Mouse (Mus musculus) embryonic facial prominence, embryonic 15.5 days (tissue): ENCODE data around the gene Ppp1r12b. TPM values are rescaled to one million over a fixed set of nuclear protein-coding genes. Genes with fewer than 3 reads are reported as not detected.
A peak's percentile ranks its signal among the peaks of the same experiment; 100 is the strongest.

Experiments used
- ATAC-seq: fragments of 200-750 bp; cut with Nextera tagmentation; 2 replicates; pipeline ENCODE4 v1.8.0; 2017; ENCODE audit warnings: low read depth, moderate TSS enrichment; ENCODE audit not compliant: insufficient number of reproducible peaks, low FRiP score, low TSS enrichment
- H3K27ac ChIP-seq: fragments of 300-500 bp; sonication (generic); replicated peaks from 2 replicates; pipeline ENCODE4 v1.5.1; 2015; ENCODE audit warnings: mild to moderate bottlenecking, inconsistent platforms
- H3K27me3 ChIP-seq: fragments of 300-500 bp; sonication (generic); 2 replicates; pipeline ENCODE4 v1.6.1; 2015; ENCODE audit warnings: inconsistent platforms
- H3K36me3 ChIP-seq: fragments of 300-500 bp; sonication (generic); 2 replicates; pipeline ENCODE4 v1.6.1; 2015; ENCODE audit warnings: mild to moderate bottlenecking, inconsistent platforms
- H3K4me1 ChIP-seq: fragments of 300-500 bp; sonication (generic); 2 replicates; pipeline ENCODE4 v1.6.1; 2015; ENCODE audit warnings: inconsistent platforms
- H3K4me2 ChIP-seq: fragments of 300-500 bp; sonication (generic); replicated peaks from 2 replicates; pipeline ENCODE4 v1.6.1; 2015; ENCODE audit warnings: mild to moderate bottlenecking, inconsistent platforms
- H3K4me3 ChIP-seq: fragments of 300-500 bp; sonication (generic); replicated peaks from 2 replicates; pipeline ENCODE4 v1.5.1; 2015; ENCODE audit warnings: mild to moderate bottlenecking, inconsistent platforms
- H3K9ac ChIP-seq: fragments of 300-500 bp; sonication (generic); 2 replicates; pipeline ENCODE4 v1.6.1; 2015; ENCODE audit warnings: inconsistent platforms
- H3K9me3 ChIP-seq: fragments of 300-500 bp; sonication (generic); replicated peaks from 2 replicates; pipeline ENCODE4 v1.6.1; 2016; ENCODE audit warnings: inconsistent platforms
- WGBS: fragments of 180-500 bp; shearing (Covaris S2); methylation state at CpG from one replicate; pipeline ENCODE4 v1.1.7; 2015; 5-methylcytosine and 5-hydroxymethylcytosine counted together
- polyA plus RNA-seq: library from polyadenylated mRNA; unstranded; fragments of >200 nt; fragmentation: Nextera tagmentation; extraction: Ambion mirVana; gene quantifications from 2 replicates; pipeline ENCODE4 v1.2.1, GENCODE M21; 2015

Gene Ppp1r12b
- polyA plus RNA-seq, result 9.6 and 9.9 TPM in 2 replicates

- H3K27ac ChIP-seq, result peak within 1 kb of the TSS; percentile 90
- peaks cover 14% of the 10 kb centered on the region for H3K4me1 ChIP-seq
- no peaks in the 10 kb centered on the region for H3K9me3 ChIP-seq
- peak; percentile 98 for ATAC-seq
- 0 out of 2 replicates have a peak, but pooled peaks cover 2% of the 10 kb centered on the region for H3K36me3 ChIP-seq
- H3K4me3 ChIP-seq, result peak within 1 kb of the TSS; percentile 94
- peak within 1 kb of the TSS; percentile 73 for H3K4me2 ChIP-seq
- H3K27me3 ChIP-seq, result no peaks in the 10 kb centered on the region
- H3K9ac ChIP-seq, result peak within 1 kb of the TSS; percentile 87
- under 1% methylated on average over 39 of the region's 39 CpGs for WGBS
Measured at GRCm38 (mm10) chr1:134955637-134956176, at the start of gene Ppp1r12b. Gene Ppp1r12b (minus strand): TSS chr1:134955942.

- Histone ChIP-seq H3K4me2 (no peak overlapping the region), H3K27me3 (no peaks in the 10 kb centered on the region), H3K4me1 (peaks cover 5% of the 10 kb centered on the region), H3K36me3 (no peaks in the 10 kb centered on the region), H3K9me3 (no peaks in the 10 kb centered on the region), H3K9ac (no peak overlapping the region), H3K27ac (no peak overlapping the region), H3K4me3 (no peak overlapping the region)
- no peak for ATAC-seq
- 62% methylated on average over 4 of the region's 4 CpGs for WGBS
Measured at GRCm38 (mm10) chr1:135003346-135003745, 47.6 kb upstream of the Ppp1r12b start.

DNA sequence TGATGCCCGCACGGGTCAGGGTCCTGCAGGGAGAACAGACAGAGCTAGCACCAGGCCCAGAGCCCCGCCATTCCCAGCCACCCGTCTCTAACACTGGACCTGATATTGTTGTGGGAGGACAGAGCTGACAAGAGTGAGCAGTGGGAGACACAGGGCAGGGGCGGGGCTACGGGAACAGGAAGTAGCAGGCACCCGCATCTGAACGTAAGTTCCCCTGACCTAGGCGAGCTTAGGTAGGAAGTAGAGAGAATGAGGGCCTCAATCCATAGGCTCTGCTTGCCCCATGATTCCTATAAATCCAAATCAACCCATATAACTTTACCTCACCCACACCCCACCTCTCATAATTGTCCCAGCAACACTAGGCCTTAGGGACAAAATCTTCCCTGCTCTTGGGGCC lies 44.8 kb upstream of the Ppp1r12b start:
- Histone ChIP-seq H3K27me3 (no peaks in the 10 kb centered on the region), H3K27ac (no peak overlapping the region), H3K36me3 (no peaks in the 10 kb centered on the region), H3K4me3 (no peak overlapping the region), H3K9ac (no peak overlapping the region), H3K9me3 (no peaks in the 10 kb centered on the region), H3K4me1 (peaks cover 18% of the 10 kb centered on the region), H3K4me2 (no peak overlapping the region)
- WGBS, result 83% methylated on average over 9 of the region's 9 CpGs
- no peak for ATAC-seq

GRCm38 (mm10) chr1:134998231-134998630 lies 42.5 kb upstream of the Ppp1r12b start:
- Histone ChIP-seq H3K4me3 (no peak overlapping the region), H3K4me2 (no peak overlapping the region), H3K4me1 (peaks cover 17% of the 10 kb centered on the region), H3K9me3 (no peaks in the 10 kb centered on the region), H3K27me3 (no peaks in the 10 kb centered on the region), H3K9ac (no peak overlapping the region), H3K27ac (peak overlapping the region; percentile 22; the same call in 1 of the 2 replicates), H3K36me3 (no peaks in the 10 kb centered on the region)
- WGBS, result 53% methylated on average over 8 of the region's 8 CpGs
- ATAC-seq, result no peak

GRCm38 (mm10) chr1:134997568-134997967 lies 41.8 kb upstream of the Ppp1r12b start:
- Histone ChIP-seq H3K27me3 (no peaks in the 10 kb centered on the region), H3K27ac (no peak overlapping the region), H3K4me1 (peaks cover 17% of the 10 kb centered on the region), H3K36me3 (no peaks in the 10 kb centered on the region), H3K9ac (no peak overlapping the region), H3K4me2 (no peak overlapping the region), H3K9me3 (no peaks in the 10 kb centered on the region), H3K4me3 (no peak overlapping the region)
- 73% methylated on average over 5 of the region's 5 CpGs for WGBS
- ATAC-seq, result no peak

GRCm38 (mm10) chr1:134996471-134996870 lies 40.7 kb upstream of the Ppp1r12b start:
- 90% methylated on average over 7 of the region's 7 CpGs for WGBS
- Histone ChIP-seq H3K4me3 (no peak overlapping the region), H3K27ac (no peak overlapping the region), H3K36me3 (no peaks in the 10 kb centered on the region), H3K9ac (no peak overlapping the region), H3K9me3 (no peaks in the 10 kb centered on the region), H3K4me1 (peaks cover 20% of the 10 kb centered on the region), H3K4me2 (no peak overlapping the region), H3K27me3 (no peaks in the 10 kb centered on the region)
- no peak for ATAC-seq

DNA sequence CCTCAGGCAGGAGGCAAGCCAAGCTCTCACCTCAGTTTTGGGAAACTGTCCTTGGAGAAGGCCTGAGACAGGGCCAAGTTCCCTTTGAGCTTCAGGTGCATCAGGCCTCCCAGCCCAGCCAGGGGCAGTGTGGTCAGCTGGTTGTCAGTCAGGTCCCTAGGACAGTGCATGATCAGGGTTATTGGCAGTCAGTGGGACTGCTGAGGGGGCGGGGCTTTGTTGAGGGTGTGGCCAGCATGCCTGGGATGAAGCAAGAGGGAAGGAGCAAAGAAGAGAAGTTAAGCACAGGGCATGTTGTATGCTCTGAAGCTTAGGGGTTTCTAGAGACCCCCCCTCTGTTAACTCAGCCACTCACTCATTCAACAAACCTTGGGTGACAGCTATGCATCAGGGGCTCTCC lies 40.2 kb upstream of the Ppp1r12b start:
- H3K4me1 ChIP-seq, result peaks cover 20% of the 10 kb centered on the region
- WGBS, result 13% methylated on average over 1 of the region's 1 CpGs
- H3K4me3 ChIP-seq, result no peak overlapping the region
- H3K27me3 ChIP-seq, result no peaks in the 10 kb centered on the region
- 0 out of 2 replicates have a peak overlapping the region, but pooled peaks have one; percentile 11 for H3K27ac ChIP-seq
- H3K9me3 ChIP-seq, result no peaks in the 10 kb centered on the region
- H3K36me3 ChIP-seq, result no peaks in the 10 kb centered on the region
- no peak for ATAC-seq
- H3K4me2 ChIP-seq, result no peak overlapping the region
- H3K9ac ChIP-seq, result no peak overlapping the region

DNA sequence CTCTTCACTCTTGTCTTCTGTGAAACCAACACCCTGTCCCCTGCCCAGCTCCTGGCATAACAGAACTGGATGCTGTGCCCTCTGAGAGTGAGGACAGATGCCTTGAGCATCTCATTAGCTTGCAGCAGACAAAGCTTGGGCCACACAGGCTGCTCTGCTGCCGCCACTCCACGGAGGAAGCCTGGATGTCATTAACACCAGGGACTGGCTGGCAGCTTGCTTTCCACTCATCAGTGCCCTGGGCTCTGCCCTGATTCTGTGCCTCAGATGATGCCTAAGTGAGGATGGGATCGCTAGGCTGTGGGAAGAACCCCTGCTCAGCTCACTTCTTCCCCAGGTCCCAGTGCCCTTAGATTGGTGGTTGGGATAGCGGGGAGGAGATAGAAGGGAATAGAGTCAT lies 39.7 kb upstream of the Ppp1r12b start:
- 0 out of 2 replicates have a peak, but pooled peaks have one; percentile 32 for ATAC-seq
- Histone ChIP-seq H3K9ac (no peak overlapping the region), H3K27me3 (no peaks in the 10 kb centered on the region), H3K9me3 (no peaks in the 10 kb centered on the region), H3K4me3 (no peak overlapping the region), H3K4me2 (no peak overlapping the region), H3K27ac (0 out of 2 replicates have a peak overlapping the region, but pooled peaks have one; percentile 11), H3K4me1 (peaks cover 20% of the 10 kb centered on the region), H3K36me3 (no peaks in the 10 kb centered on the region)
- 40% methylated on average over 4 of the region's 4 CpGs for WGBS

GRCm38 (mm10) chr1:134994739-134995138 lies 39.0 kb upstream of the Ppp1r12b start:
- Histone ChIP-seq H3K27ac (no peak overlapping the region), H3K9ac (no peak overlapping the region), H3K27me3 (0 out of 2 replicates have a peak, but pooled peaks cover 2% of the 10 kb centered on the region), H3K9me3 (no peaks in the 10 kb centered on the region), H3K4me1 (peaks cover 20% of the 10 kb centered on the region), H3K4me2 (no peak overlapping the region), H3K36me3 (no peaks in the 10 kb centered on the region), H3K4me3 (no peak overlapping the region)
- ATAC-seq, result no peak
- WGBS, result 80% methylated on average over 3 of the region's 3 CpGs

GRCm38 (mm10) chr1:134992046-134992645 lies 36.4 kb upstream of the Ppp1r12b start:
- Histone ChIP-seq H3K4me1 (peaks cover 24% of the 10 kb centered on the region), H3K4me2 (no peak overlapping the region), H3K9me3 (no peaks in the 10 kb centered on the region), H3K36me3 (no peaks in the 10 kb centered on the region), H3K27ac (no peak overlapping the region), H3K9ac (no peak overlapping the region), H3K4me3 (no peak overlapping the region), H3K27me3 (0 out of 2 replicates have a peak, but pooled peaks cover 4% of the 10 kb centered on the region)
- ATAC-seq, result no peak
- 26% methylated on average over 8 of the region's 8 CpGs for WGBS

DNA sequence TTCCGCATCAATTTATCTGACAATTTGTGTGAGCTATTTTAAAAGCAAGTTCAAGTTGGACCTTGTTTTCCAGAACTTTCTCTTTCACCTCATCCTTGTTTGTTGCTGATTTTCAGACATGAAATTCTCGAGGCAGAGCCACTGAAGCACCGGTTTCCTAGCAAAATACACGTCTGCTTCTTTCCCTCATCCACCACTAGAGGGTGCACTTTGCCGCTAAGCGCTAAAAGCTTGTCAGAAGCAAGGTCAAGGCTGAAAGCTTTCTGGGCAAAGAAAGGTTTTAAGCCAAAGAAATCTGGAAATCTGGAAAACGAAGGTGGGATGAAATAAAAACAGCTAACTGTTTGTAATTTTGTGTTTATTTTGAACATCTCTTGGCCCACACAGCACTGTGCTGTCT lies 33.6 kb upstream of the Ppp1r12b start:
- Histone ChIP-seq H3K27ac (no peak overlapping the region), H3K4me3 (no peak overlapping the region), H3K9me3 (no peaks in the 10 kb centered on the region), H3K36me3 (no peaks in the 10 kb centered on the region), H3K9ac (no peak overlapping the region), H3K4me2 (no peak overlapping the region), H3K4me1 (peaks cover 12% of the 10 kb centered on the region; the same call in 1 of the 2 replicates), H3K27me3 (0 out of 2 replicates have a peak, but pooled peaks cover 4% of the 10 kb centered on the region)
- 9% methylated on average over 7 of the region's 7 CpGs for WGBS
- no peak for ATAC-seq
